Mouse (Mus musculus) frontal cortex, postnatal 10 days (tissue): ENCODE data around the gene Asb8.

ENCODE experiments used
- DNase-seq, 2 experiments: peaks; one replicate each; pipeline ENCODE4 v3.0.0; 2022; ENCODE audit warnings: low spot score in 2 of 2, mixed read lengths in 1 of 2

The Asb8 gene

DNA sequence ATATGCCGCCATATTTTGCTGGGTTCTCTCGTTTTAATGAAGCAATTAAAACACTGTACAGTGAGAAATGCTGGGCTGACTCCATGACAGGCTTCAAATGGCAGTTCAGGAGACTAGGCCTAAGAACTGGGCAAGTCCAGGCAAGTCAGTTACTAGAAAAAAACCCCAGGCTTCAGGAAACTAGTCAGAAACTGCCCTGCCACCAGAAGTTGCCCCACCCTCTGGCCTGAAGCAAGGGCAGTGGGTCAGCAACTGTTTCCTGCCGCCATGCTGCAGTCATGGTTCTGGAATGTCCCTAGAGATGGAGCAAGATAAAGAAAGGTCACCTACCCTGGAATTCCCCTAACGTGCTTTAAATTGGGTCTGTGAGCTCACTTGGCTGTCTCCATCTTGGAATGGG, 9.5 kb downstream of the Asb8 start:
- DNase-seq = no peak

DNA sequence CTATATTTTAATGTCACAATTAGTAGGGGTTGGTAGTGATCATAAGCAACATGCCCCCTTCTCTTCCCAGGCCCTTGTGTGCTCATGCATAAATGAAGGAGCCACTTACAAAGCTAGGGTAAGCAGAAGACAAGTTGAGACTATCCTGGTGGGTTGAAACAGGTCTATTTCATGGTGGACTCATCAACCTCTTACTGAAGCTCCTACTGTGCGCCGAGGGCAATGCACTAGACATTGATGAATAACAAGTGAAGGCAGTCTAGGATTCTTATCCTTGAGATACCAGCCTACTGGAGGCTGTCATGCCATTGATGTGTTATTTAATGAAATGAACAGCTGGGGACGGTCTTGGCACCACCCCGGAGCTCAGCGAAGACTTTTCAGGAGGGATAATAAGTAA, 10.2 kb downstream of the Asb8 start:
- DNase-seq = no peak

DNA sequence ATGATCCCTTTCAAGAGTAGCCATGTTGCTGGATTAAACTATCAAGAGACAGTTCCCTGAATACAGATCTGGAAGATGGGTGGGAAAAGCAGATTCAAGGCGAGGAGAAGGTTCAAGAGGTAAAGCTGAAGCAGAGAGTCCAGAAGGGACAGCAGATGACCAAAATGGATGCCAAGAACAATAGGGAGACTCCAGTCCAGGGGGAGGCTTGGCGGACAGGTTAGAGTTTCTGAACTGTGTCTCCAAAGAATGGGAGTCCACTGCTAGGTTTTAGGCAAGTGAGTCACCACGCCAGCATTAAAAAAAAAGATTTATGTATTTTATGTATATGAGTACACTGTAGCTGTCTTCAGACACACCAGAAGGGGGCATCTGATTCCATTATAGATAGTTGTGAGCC, 10.8 kb downstream of the Asb8 start:
- DNase-seq = no peak

DNA sequence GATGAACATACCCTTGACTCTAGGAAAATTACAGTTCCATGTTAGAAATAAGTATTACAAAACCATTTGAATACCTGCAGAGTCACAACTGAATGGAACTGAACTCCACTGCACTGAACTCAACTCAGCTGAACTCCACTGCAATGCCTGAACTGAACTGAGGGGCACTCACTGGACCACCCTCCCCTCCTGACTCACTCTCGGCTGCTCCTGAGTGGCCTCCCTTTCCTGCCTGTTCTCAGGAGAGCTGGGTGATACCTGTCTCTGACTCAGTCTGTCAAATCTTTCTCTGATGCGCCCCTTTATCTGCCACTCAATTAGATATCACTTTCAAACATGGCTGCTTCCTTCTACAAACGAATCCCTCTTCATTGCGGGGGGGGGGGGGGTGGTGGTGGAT, 11.3 kb downstream of the Asb8 start:
- no peak for DNase-seq

DNA sequence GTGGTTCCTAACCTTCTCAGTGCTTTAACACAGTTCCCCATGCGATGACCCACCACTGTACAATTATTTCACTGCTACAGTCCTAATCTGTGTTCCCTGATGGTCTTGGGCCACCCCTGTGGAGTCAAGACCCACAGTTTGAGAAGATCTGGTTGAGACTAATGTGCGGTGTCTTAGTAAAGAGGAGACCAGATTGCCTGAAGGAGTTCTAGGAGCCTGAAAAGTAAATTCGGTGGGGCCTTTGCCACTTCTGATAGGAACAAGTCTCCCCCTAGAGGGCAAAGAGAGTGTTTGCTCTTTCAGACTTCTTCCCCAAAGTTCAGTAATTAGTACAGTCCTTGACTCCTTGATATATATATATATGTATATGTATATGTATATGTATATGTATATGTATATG, 11.8 kb downstream of the Asb8 start:
- DNase-seq = no peak

DNA sequence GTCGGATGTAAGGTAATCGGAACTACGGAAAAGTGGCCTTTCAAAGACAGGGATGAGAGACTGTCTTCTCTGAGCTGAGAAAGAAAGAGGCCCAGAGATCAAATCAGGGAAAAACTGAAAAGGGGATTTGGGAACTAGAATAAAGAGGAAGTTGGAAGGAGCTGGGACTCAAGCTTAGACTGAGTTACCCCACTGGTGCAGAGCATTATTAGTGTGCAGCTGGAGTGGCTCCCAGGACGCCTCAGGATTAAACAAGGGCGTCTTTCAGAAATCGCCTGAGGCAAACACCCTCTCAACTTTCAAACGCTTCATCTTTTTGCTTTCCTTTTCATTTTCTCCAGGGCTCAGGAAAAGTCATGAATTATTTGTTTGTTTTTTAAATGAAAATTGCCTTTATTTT, 12.5 kb downstream of the Asb8 start:
- DNase-seq = no peak

DNA sequence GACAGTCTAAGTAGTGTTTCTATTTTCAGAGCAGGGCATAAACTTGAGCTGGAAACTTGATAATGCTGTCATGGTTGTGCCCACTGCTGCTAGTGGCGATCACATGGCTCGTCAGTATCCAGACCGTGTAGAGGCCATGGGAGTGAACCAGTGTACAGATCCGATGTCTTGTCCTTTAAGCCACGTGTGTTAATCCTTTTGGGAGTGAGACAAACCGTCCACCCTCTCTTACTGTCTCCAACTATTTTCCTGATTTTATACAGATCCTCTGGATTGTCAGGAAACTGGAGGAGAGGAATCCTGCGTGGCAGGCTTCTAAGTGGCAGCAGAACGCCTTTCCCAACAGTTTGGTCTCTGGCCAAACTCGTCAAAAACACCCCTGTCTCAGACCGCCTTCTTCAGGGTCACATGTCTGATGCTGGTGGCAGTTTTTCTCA, 16.2 kb downstream of the Asb8 start:
- DNase-seq = no peak

DNA sequence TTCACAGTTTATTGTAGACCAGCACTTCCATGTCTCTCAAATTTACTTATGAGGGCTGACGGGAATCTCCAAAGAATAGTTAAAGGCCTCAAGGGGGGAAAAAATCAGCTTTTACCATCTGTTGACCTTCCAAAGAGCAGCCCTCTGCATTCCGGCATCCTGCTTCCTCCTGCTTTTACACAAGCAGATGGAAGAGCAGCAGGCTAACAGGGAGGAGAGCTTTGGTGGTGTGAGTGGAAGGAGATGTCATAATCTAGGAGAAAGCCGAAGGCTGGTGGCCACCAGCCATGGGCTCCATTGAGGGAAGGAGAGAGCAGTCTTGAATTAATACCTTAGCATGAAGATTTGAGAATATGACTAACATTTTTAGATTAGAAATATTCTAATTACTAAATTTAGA, 17.1 kb downstream of the Asb8 start:
- no peak for DNase-seq

DNA sequence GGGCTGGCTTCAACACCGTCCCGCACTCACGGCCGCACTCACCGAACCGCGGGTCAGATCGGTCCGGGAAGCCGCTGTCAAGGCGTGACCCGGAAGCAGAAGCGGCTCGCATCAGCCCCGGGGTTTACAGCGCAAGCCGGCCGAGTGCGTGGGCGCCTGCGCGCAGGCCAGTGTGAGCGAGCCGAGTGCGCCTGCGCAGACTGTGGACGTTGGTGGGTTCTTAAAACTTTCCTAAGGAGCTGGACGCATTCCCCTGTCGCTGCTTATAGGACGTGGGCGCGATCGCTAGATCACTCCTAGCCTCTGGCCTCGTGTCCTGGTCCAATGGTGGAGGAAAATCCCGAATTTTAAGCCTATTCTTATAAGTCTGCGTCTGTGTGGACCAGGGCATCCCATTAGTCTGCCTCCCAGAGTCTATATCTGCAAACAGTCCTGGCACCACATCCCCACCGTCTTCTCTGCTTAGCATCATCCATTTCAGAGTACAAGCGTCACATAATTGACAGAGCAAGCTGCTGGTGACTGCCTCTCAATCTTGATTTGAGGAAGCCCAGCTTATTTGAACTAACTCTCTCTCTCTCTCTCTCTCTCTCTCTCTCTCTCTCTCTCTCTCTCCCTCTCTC, 19.8 kb downstream of the Asb8 start:
- DNase-seq = peak; percentile 90 to 93

DNA sequence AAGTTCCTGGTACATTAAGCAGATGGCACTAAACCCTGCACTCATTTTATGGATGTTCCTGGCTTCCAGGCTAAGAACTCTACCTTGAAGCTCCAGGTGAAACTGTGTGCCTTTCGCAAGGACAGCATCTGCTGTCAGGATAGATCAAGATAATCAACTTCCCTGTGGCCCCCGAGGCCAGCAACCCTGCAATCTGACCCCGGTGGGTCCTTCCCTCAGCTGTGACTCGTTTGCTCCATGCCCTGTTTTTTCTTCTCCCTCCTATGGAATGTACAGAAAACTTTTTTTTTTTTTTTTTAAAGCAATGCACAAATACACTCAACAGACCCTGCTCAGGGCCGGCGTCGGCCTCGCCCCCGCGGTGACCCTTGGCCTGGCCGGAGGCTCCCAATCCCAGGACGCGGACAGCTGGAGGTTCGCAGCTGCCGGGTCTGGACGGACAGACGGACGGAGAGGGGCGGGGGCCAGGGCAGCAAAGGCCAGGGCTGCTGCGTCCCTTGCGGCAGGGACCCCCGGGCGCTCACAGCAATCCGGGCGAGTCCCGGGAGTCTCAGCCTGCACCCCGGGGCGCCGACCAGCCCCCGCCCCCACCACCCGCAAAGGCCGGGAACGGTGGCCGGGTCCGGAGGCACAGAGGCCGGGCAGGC, 20.4 kb downstream of the Asb8 start:
- peak in 1 of 2 experiments; percentile 27 for DNase-seq

DNA sequence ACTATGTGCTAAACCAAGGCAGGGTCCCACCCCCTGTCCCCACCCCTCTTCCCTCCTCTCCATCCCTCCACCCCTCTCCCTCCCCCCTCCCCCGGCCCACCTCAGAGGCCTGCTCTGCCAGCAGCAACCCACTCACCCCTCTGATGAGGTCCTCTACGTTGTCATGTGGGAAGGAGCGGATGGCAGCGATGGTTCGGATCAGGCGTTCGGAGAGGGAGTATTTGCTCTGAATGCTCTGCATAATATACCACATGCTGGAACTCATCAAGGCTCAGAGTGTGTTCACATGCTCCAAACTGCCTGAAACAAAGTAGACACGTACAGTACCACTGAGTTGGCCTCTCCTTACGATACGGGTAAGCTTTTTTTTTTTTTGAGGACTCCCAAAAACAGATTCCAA, 22.9 kb downstream of the Asb8 start:
- DNase-seq = no peak

DNA sequence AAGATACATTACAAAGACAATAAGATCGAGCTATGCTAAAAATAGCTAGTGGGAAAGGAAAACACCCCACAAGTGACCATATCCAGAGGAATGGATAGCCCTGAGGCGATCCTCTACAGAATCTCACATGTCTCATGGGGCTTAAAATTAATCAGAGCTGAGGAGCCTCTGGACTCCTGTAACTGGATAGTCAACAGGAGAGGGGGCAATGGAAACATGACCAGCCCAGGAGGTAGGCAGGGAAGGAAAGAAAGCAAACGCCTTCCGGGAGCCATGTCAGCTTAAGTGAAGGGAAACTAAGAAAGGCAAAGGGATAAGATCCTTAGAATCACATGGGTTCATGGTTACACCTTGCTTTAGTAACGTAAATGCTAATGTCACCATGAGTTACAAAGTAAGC, 24.6 kb downstream of the Asb8 start:
- DNase-seq = no peak

DNA sequence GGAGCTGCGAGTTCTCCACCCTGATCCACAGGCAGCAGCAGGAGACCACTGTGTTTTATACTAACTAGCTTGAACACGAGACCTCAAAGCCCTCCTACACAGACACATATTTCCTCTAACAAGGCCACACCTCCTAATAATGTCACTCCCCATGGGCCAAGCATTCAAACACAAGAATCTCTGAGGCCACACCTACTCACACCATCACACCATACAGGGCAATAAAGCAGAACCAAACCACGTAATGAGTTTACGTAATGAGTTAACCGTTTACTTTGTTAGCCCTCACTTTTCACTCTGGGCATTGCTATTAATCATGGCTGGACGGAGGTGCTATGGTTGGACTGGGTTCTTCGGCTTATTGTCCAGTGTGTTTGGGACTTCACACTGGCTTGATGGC, 25.7 kb downstream of the Asb8 start:
- DNase-seq = no peak

DNA sequence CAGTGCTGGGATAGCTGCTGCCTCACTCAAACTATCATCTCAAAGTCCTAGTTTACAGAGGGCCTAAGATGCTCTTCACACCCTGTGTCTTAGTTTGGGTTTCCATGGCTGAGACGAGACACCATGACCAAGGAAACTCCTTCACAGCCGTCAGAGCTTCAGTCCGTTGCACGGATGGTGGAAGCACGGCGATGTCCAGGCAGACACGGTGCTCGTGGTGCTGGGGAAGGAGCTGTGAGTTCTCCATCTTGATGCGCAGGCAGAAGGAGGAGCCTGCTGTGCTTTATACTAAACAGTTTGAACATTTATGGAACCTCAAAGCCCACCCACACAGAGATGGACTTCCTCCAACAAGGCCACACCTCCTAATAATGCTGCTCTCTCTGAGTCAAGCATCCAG, 28.6 kb downstream of the Asb8 start:
- DNase-seq = no peak

DNA sequence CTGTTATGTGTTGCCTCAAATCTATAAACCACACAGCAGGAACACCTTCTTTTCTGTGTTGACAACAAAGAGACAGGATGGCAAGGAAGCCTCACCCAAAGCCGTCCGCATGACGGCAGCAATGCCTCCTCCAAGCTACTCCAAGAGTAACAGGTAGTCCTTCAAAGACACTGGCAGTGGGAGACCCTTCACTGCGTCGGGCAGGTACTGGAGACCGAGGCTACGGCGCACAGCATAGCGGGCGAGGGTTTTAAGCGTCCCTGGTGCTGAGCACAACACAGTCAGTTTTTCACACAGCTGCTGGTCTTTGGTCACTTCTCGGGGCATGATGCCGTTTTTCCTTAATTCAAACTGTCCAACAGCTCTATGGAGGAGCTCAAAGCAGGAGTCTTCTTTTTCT, 29.8 kb downstream of the Asb8 start:
- DNase-seq = no peak

DNA sequence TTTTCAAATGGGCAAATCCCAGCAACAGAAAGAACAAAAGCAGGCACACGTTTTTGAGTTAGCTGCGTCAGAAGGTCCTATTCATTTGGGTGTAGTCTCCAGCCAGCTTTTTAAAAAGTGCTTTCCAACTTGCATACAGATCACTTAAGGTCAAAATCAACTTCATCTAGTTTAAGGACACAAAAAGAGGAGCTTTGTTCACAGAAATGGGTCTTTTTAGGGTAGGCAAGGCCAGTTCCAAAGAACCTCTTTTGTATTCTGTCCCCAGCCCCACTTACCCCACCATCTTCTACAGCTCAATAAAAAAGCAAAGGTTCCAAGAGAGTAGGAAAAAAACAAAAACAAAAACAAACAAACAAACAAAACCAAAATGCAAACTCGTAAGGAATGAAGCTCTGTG, 30.8 kb downstream of the Asb8 start:
- DNase-seq = no peak

DNA sequence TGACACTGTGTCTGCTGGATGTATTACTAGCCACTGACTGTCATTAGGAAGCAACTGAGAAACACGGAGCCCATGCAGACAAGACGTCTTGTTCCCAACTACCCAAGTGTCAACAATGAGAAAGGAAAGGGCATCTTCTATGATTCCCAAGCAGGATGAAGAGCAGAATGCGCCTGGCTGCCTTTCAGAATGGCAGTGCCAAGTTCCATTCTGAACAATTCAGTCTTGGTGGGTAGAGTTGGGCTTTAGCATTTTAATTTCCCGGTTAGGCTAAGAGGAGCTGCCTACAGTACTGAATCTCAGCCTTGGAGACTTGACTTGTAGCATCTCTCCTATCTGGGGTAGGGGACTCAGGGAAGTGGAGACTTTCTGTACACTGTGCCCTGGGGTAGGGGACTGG, 31.4 kb downstream of the Asb8 start:
- DNase-seq = no peak

DNA sequence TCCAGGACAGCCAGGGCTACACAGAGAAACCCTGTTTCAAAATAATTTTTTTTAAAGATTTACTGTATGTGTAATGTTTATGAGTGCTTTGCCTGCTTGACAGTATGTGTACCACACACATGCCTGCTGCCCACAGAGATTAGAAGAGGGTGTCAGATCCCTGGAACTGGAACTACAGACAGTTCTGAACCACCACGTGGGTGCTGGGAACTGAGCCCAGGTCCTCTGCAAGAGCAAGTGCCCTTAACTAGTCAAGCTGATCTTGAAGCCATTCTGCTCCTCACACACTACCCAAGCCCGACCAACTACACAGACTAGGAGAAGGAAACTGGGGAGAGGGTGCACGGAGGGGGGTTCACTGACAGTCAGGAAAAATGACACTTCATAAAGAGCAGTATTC, 32.0 kb downstream of the Asb8 start:
- DNase-seq = no peak

DNA sequence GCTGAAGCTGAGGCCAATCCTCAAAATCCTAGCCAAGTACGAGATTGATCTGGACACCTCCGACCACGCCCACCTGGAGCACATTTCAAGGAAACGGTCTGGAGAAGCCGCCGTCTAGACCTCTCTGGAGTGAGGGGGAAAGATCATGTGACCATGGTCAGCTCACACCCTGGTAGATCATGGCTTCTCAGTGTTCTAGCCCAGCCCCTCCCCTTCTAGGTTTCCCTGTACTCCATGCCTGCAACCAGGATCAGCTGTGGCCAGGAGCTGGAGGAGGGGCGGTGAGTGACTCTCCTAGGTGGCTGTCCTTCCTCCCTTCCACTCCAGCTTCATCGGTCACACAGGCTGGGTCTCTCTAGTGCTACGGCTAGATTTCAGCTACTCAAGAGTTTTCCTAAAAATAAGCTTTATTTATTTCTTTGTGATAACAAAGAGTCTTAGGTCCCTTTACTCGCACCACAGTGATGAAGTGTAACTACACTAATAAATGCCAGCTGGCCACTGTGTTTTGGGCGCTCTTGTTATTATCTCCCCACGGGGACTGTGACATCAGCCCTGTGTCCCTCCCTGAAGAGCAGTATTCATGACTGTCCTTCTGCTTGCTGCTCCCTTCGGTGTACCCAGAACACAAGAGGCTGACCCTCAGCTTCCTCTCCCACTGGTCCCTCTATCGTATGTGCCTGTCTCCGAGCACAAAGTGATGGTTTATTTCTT, 33.3 kb downstream of the Asb8 start:
- DNase-seq = no peak

DNA sequence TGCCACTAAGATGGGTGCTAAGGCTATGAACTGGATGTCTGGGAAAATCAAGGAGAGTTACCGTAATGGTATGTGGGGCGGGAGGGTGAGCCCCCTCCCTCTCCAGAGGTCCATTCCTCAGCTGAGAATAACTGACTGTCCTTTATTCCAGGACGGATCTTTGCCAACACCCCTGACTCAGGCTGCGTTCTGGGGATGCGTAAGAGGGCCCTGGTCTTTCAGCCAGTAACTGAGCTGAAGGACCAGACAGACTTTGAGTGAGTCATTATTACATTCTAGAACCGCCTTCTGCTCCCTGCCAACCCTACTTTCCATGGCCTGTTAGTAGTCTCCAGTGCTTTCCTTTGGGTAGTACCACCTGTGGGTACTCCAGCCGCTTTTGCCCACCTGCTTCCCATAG, 34.0 kb downstream of the Asb8 start:
- no peak for DNase-seq

DNA sequence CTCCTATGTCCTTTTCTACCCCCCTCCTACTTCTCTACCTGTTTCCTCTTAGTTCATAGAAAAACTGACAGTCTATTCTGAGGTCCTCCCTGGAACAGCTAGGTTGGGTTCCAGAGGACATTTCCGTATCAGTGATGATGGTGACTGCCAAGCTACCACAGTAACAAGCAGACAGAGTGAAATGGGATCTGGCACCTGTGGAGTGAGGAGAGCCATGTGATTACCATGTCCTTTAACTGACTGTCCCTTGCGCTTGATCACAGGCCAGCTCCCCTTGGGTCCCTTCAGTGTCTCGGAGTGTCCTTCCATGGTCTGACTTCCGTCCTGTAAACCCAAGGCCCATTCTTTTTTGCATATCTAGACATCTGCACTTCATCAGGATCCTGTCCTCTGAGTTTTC, 34.4 kb downstream of the Asb8 start:
- no peak for DNase-seq

DNA sequence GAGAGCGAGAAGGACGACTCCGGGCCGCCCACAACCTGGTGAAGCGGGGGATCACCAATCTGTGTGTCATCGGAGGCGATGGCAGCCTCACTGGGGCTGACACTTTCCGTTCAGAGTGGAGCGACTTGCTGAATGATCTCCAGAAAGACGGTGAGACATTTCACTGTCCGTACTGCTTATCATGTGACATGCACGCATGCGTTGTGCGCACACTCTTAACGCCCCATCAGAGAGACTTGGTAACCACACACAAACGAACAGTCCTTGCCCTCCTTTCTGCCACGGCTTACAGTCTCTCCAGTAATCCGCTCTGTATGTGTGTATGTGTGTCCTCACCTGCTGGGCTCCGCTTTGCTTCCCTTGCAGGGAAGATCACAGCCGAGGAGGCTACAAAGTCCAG, 44.6 kb downstream of the Asb8 start:
- no peak for DNase-seq

DNA sequence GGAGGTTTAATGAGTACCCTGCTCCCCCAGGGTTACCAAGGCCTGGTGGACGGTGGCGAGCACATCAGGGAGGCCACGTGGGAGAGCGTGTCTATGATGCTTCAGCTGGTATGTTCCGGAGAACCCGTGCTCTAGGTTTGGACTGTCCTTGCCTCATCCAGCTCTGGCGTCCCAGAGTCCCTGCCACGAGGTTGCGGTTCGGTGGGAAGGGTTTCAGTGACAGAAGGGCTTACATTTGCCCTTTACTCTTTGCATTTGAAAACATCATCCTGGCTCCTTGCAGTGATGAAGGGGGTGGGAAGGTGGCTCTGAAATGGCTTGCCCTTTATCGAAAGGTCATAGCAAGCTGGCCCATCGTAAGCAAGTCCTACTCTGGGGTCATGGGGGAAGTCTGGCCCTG, 46.1 kb downstream of the Asb8 start:
- DNase-seq = no peak
